Mouse (Mus musculus): ENCODE data around the gene Igf2r.
A peak's percentile ranks its signal among the peaks of the same experiment; 100 is the strongest.

The Igf2r gene

DNA sequence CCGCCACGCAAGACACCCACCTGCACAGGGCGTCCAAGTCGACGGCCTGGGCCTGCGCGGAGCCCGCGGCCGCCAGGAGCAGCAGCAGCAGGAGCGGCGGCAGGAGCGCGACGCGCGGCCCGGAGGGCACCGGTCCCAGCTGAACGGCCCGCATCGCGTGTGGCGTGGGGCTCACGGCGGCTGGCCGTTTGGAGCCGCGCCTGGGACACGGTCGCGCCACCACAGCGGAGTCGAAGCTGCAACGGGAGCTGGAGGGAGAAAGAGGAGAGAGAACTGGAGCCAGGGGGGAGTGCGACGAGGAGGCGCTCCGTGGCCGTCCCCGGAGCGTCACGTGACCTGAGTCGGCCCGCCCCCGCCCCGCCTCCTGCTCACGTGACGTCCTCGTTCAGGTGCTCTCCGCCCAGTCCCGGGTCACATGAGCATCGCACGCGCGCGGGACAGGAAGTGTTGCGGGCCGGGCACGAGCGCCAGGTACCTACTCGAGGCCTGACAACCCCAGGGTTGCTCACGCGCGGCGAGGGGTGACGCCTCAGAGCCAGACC, at the start of gene Igf2r:
Gene Igf2r (minus strand): TSS at position 285 of the 542 bp plus-strand sequence.
- DNase-seq = peak; percentile 80 to 84

DNA sequence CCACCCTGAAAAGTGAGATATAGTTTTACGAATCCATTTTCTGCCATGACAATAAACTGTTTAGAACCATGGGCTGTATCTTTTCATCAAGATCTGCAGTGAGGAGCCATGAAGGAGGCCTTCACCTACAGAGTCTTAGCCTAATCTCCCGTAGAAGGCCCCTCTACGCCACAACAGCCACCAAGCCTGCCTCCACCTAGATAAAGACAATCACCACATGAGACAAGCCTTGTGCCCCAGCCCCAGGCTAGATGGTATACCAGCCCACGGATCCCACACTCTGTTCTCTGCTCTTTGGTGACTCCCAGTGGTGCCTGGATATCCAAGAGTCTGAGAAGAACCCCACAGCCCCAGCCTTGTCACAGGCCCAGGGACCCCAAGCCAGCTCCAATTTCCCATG, 46.4 kb upstream of the Igf2r start:
- no peak for DNase-seq

DNA sequence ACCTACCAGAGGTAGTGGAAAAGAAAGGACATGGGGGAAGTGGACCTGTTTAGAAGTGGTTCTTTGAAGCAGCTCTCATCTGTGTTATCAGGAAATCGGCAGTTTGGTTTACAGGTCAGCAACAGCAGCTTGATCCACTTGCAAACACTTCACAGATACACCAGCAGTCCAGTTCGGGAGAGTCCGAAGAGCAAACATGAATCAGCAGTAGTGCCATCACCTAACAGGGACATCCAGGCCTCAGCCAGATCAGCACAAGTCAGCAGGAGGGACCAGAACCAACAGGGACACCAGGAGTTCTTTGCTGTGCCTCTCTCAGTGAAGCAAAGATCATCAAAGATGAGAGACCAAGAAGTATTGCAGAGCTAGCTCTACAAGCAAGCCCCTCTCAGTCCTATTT, 45.0 kb upstream of the Igf2r start:
- no peak for DNase-seq

DNA sequence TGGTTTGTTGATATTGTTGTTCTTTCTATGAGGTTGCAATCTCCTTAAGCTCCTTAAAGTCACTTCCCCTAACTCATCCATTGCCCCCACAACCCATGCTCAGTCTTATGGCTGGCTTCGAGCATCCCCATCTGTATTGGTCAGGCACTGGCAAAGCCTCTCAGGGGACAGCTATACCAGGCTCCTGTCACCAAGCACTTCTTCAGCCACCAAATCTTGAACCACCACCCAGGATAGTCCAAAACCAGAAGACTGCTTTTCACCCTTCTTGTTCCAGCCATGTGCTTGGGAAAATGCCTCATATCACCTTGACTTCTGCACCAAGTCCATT, 41.5 kb upstream of the Igf2r start:
- no peak for DNase-seq

DNA sequence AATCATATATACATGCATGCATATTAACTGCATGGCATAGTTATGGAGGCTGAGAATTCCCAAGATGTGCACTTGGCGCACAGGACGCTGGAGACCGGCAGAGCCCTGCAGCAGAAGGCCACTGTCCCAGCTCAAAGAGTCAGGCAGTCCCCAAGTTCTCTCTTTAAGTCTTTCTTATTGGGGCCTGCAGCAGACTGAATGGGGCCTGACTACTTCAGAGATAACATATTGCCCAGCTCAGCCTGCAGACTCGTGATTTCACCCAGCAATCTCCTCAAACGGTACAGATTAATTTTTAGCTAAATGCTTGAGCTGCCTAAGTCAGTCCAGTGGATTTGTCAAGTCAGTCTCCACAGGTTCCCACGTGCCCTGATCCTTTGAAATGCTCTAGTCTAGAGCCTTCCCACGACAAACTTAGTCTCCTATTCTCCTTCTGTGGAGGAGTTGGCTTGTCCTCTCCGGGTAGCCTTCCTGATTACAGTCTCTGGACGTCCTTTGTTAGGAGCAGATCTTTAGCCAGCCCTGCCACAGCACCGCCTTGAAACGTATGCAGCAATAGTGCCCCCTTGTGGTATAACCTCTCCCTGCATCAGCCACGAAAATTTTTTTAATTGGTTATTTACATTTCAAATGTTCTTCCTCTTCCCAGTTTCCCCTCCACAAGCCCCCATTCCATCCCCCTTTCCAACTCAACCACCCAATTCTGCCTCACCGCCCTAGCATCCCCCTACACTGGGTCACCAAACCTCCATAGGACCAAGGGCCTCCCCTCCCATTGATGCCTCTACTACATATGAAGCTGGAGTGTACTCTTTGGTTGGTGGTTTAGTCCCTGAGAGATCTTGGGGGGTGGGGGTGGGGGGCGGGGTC, 40.9 kb upstream of the Igf2r start:
- DNase-seq = peak; percentile 69 to 83

DNA sequence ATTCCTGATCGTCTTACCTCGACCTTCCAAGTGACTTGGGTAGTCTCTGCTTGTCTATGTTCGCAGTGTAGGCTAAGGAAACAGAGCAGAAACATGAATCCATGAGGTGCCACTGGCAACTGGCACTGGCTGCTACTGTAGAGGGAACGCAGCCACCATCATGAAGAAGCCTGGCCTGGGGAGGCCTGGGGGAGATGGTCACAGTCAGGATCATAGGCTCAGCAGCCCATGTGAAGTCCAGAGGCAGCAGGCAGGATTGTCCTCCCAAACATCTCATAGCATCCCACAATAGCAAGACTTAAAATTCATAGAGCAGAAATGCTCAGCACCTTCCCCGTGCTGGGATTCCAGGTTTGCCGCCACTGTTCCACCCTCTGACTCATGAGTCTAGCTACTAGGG, 39.4 kb upstream of the Igf2r start:
- no peak for DNase-seq

DNA sequence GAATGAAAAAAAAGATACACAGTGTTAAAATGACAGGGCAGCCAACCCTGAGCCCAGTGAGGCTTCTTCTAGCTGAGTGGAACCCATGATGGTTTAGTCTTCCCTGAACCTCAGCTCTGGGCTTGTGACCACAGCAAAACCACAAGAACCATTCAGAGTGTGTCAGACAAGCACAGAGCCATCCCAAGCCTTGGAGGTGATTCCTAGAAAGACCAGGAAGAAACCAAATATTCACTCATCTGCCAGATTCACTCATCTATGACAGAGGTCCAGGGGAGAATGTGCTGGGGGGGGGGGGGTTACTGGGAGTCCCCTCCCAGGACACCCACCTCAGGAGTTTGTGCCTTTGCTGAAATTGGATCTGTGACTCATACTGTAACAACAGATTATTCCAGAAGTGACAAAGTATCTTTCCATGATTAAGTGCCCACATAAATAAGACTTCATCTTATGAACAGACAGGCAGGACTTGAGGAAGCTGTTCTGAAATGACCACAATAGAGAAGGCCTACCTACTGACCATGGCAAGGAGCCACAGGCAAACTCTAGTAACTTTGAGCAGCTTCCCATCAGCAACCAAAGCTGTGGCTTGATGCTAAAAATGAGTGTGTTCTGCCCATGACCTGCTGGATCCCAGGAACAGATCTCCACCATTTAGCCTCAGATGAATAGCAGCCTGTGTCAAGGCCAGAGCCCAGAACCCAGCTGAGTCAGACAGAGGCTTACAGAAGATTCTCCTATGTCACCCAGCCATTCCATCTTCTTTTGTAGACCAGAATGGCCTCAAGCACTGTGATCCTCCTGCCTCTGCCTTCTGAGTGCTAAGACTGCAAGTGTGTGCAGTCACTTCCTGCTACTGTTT, 35.4 kb upstream of the Igf2r start:
- no peak for DNase-seq

DNA sequence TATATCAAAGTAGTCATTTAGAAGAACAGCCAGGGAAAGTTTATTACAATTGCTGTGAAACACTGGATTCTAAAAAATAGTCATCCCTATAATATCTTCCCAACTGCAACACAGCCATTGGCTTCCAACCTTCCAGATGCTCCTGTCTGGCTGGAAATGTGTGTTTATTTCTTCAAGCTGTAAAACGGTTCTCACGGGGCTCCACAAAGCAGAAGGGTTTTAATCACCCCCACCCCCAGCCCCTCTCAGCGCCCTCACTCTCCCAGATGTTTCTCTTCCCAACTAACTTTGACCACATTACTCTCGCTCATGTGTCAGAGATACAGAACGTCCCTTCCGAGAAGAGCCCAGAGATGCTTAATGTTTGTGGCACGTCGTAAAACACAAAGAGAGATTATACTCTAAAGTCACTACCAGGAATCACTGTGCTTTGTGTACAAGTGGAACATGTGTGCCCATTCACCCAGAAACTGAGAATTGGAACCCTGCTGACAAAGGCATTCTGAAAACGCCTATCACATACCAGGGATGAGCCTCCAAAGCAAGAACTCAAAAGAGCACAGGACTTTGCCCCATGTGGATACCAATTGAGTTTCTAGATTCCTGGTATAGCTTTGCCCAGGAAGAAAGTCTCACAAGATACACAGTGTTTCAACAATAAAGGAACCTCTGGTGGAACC, 32.5 kb upstream of the Igf2r start:
- no peak for DNase-seq

DNA sequence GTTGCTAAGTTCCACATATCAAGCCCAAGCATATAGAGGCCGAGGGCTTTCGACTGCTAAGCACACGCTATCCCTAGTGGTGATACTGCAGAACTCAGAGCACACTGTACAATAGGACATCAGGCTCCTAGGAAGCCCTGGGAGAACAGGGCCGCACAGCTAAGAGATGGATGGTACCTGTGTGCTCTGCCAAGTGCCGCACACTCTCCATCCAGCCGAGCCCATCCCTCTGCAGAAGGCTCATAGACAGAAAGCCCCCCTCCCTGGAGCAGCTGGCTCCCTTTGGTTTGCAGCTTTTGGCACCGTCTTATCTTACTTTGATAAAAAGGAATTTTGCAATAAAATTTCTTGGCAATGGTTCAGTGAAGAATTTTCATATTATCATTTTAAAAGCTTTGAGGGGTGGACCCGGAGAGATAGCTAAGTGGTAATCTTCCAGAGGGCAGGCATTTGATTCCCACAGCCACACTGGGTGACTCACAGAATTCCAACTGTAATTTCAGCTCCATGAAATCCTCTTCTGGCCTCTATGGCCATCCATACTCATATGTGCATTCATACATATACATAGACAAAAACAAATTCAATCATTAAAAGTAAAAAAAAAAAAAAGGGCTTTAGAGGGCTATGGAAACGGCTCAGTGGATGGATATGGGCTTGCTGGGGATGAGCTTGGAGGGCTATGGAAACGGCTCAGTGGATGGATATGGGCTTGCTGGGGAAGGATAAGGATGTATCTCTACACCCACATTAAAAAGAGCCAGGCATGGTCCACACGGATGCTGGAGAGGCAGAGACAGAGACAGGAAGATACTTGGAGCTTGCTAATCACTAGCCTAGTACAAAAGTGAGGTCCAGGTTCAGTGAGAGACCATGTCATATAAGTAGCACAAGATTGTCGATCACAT, 30.2 kb upstream of the Igf2r start:
- DNase-seq = no peak

DNA sequence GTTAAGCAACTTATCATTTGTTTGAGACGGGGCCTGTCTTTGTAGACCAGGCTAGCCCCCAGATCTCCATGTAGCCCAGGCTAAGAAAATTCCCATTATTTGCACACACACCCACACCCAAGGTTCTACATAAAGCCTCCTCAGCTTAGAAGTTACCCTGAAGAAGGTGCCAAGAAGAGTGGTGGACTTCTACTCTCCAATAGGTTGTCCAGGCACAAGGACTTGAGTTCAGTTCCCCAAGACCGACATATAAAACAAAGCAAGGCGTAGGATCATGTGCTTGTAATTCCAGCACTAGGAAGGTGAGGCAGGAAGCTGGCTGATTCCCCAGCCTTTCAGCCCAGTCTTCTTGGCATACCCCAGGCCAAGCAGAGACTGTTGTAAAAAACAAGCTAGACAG, 29.1 kb upstream of the Igf2r start:
- DNase-seq = no peak

DNA sequence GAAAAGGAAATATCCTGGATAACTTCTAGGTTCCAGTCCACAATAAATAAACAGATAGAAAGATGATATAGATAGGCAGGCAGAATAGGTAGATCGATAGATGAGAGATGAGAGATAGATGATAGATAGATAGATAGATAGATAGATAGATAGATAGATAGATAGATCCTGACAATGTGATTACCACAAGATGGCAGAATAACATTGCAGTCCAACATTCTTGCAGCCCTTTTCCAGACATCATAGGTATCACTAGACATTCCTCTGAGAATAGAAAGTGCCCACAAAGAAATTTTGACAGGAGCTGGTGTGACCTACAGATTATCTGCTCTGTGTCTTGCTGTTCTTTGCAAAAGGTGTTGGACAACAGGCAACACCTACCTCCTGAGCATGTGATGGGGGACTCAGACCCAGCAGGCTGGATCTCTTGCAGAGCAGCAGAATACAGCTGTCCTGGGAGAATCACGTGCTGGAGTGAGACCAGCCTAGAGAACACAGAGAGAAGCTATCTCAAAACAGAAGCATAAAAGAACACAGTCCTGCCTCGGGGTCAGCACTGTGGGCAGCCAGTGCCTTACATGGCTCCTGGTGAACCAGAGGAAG, 28.1 kb upstream of the Igf2r start:
- DNase-seq = no peak

DNA sequence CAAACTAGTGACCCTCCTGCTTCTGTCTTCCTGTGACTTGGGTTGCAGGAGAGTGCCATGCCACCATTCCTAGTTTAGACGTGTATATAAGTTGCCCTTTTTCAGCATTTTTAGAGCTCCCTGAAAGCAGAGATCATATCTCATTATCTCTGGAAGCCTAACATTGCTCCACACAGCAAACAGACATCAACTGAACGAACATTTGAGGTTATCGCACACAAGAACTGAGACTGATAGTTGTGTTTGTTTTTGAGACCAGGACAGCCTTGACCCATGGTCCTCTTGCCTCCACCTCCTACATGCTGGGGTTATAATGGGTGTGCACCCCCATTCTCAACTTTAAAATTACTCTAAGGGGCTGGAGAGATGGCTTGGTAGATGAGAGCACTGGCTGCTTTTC, 27.2 kb upstream of the Igf2r start:
- no peak for DNase-seq

DNA sequence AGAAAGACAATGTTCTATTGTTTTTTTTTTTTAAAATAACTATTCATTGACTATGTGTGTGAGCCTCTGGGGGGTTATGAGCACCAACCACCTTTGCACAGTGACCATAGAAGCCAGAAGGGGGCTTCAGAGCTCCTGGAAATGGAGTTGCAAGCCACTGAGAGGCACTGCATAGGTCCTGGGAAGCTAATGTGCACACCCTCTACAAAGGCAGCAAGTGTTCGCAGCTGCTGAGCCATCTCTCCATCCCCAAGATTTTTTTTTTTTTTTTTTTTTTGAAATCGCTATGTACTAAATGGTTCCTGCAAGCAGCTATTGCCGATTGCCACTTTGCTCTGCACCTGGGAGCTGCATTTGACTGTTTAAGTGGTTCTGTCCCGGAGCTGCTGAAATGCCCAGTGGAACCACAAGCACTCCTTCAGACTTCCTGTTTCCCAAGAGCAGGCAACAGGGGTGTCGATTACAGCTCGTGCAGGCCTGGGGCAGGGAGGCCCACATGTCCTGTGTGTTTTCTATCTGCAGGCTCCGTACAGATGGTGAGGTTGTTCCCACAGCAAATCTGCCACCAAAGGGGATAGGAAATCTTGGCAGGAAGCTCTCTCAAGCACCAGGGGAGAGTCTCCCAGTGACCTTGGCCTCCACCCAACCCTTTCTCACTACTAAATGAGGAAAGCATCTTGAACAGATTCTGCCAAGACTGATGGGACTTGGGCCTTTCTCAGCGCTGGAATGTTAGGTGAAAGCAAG, 24.4 kb upstream of the Igf2r start:
- DNase-seq = peak; percentile 40 to 46

DNA sequence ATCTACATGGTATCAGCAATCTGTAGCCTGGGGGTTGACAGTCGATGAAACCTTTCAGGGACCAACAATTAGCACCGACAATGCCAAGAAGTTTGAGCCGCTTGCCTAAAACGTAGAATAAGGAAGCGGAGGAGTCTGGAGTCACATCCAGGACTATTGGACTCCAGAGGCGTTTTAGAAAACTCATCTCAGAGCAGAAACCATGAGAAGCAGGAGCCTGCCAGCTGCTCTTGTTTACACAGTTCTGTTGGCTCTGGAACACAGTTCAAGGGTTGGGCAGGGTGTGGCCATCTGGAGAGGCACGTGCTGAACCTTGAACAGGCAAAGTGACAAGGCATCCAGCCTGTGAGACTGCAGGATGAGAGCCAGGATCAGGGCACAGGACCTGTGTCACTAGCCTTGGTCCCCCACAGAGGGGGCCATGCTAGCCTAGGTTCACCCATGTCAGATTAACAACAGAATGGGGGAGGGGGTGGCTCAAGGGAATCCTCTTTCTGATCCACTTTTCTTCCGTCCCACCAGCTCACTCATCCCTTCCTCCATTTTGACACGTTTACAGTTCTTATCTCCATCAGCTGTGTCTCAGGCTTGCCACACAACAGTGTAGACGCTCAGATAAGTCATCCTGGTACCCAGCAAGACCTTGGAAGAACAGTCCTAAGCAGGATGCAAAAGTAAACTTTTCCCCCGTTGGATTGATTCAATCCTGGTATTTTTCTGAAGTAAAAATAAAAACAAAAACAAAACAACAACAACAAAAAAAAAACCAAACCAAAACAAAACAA, 23.1 kb upstream of the Igf2r start:
- DNase-seq = no peak

DNA sequence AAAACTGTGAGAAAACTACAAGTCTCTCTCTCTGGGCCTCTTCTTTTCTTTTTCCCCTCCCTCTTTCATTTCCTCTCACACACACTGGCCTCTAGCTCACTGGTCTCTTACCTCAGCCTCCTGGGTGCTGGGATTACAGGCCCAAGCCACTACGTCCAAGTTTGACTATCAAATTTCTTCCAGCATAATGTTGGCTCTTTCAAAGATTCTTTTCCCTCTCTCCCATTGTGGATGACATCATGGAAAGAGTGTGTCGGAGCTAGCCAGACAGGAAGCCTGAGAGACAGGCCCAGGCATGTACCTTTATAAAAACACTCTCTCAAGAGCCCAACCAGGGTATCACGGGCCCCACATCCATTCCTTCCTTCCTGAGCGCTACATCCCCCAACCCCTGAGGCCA, 22.0 kb upstream of the Igf2r start:
- DNase-seq = no peak

DNA sequence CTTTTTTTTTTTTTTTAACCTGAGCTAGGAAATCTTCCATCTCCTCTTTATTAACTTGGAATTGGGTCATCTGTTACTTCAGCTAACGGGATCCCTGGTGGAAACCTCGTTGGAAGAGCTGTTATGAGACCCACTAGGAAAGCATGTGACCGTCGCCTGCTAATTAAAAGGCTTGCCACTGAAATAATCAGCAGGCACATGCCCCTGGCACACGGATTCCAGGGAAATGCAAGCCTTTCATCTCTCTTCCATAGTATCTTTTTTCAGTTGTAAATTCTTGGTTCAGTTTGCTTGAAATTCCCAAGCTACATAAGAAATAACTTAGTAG, 21.6 kb upstream of the Igf2r start:
- DNase-seq = no peak

DNA sequence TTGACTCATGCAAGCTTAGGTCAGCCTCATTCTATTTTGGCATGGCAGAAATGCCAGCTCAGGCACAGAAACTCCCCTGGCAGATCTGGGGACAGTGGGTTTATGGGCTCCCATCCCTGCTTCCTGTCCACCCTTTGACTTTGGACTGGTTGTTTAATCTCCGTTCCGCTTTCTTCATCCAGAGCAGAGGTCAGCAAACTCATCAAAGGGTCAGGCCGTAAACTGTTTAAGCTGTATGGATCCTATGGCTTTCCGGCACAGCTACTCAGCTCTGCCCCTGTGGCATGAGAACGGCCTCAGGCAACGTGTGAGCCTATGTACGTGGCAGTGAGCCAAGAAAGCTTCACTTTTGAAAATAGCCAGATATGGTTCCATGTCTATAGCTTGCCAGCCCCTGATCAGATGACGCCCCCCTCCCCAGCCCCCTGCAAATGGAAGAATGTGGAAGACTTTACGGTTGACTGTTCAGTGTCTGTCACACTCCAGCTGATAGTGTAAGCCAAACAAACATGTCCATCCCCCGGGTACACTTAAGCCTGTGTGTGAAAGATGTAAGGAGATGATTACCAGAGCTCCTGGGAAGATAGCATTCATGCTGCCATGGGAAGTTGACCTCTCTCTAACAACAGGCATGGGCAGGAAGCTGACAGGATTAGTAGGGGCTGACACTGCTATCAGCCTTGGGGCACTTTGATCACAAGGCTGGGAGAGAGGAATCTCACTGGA, 21.1 kb upstream of the Igf2r start:
- DNase-seq = no peak

DNA sequence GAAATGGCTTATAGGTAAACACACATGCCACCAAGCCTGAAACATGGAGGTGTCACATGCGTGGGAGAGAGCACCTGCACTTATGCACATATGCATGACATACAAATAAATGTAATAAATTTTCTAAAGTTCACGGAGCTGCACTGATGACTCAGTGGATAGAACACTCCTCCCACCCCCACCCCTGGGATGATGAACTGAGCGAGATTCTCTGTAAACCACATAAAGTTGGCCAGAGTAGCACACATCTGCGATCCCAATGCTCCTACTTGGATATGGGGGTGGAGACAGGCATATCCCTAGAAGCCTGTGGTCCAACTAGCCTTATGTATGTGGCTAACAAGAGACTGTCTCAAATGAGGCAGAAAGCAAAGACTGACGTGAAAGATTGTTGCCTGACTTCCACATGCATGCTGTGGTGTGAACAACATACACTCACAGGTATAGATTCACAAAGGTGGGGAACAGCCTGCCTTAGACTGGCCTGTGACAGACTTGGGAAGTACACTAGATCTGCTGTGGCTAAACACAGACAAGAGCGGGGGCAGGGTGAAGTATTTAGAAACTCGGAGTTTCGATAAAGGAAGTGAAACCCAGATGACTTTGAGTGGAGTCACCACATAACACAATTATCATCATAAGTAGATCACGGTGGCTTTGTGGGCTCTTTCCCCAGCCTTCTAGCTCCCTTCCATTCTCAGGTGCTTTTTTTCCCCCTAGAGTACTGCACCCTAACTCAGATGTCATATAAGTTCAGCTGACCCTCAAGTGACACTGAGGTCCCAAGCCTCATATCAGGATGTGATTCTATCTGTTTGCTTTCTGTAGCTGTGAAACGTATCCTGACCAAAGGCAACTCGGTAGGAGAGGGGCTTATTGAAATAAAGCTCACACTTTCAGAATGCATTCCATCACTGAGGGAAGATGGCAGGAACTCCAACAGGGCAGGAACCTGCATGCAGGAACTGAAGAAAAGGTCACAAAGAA, 13.7 kb upstream of the Igf2r start:
- no peak for DNase-seq

Measured in cerebellum, postnatal 36 days (tissue).